ENCODE assay signal across 8 mouse cellular contexts in genomic region chr8:123478456-123479218, GRCm38 (mm10). TPM values are rescaled to one million over a fixed set of nuclear protein-coding genes. Genes with fewer than 3 reads are reported as not detected.
DNase-seq lines count a peak whose midpoint lies in the region; ATAC-seq and TF ChIP-seq lines count a peak whose summit lies in the region.

No protein-coding gene starts in this region.

- ATAC-seq in kidney, embryonic 16.5 days (ENCODE audit: low FRiP score, low TSS enrichment), result no peak
- peak; percentile 53 for ATAC-seq in erythroid progenitor cell, adult 5-6 weeks (replicated peaks; ENCODE audit: low FRiP score, poor library complexity, severe bottlenecking)
- ATAC-seq in limb, embryonic 14.5 days (ENCODE audit: low FRiP score, low read depth), result no peak
- ATAC-seq in megakaryocyte-erythroid progenitor cell, adult 5-6 weeks (replicated peaks; ENCODE audit: low FRiP score, low TSS enrichment, poor library complexity, severe bottlenecking), result no peak

- no peaks in the 10 kb centered on the region for H3K9me3 ChIP-seq in kidney, embryonic 16.5 days (ENCODE audit: low read length)
- H3K9me3 ChIP-seq in limb, embryonic 14.5 days (ENCODE audit: control insufficient read depth, low read length), result no peaks in the 10 kb centered on the region

- H3ac ChIP-seq in myocyte (ENCODE audit: control insufficient read depth, insufficient read length), result peak overlapping the region; percentile 34

- H3K36me3 ChIP-seq in kidney, embryonic 16.5 days (ENCODE audit: insufficient read depth, low read length), result peaks cover 12% of the 10 kb centered on the region; the same call in 1 of the 2 replicates
- peaks cover 29% of the 10 kb centered on the region for H3K36me3 ChIP-seq in limb, embryonic 14.5 days (ENCODE audit: control insufficient read depth, insufficient read depth, low read length)
- peaks cover 19% of the 10 kb centered on the region for H3K36me3 ChIP-seq in myocyte (ENCODE audit: control insufficient read depth, insufficient read depth)

- H3K79me2 ChIP-seq in myocyte (ENCODE audit: control insufficient read depth, insufficient read depth), result peaks cover 23% of the 10 kb centered on the region

- H3K4me3 ChIP-seq in kidney, embryonic 16.5 days (ENCODE audit: low read length), result peak overlapping the region; percentile 64
- H3K4me3 ChIP-seq in limb, embryonic 14.5 days (replicated peaks; ENCODE audit: low read length), result peak overlapping the region; percentile 90
- H3K4me3 ChIP-seq in myocyte, result peak overlapping the region; percentile 55

- no peak for DNase-seq in kidney, postnatal 25 days
- DNase-seq in ZHBTc4 (ENCODE audit: low read depth, low spot score), result peak; percentile 25
- peak; percentile 20 for DNase-seq in limb, embryonic 14.5 days (ENCODE audit: low spot score)
- no peak for DNase-seq in Muller cell, postnatal 12 days (ENCODE audit: inconsistent ontology term)

- peak overlapping the region; percentile 84 for H3K4me2 ChIP-seq in kidney, embryonic 16.5 days (replicated peaks; ENCODE audit: low read depth, low read length)
- H3K4me2 ChIP-seq in limb, embryonic 14.5 days (replicated peaks; ENCODE audit: low read depth, low read length, severe bottlenecking), result peak overlapping the region; percentile 81
- H3K4me2 ChIP-seq in myocyte (ENCODE audit: low read depth), result peak overlapping the region; percentile 88

- peak overlapping the region; percentile 95 for H3K27ac ChIP-seq in kidney, embryonic 16.5 days (ENCODE audit: low read length)
- peak overlapping the region; percentile 90; the same call in 1 of the 2 replicates for H3K27ac ChIP-seq in limb, embryonic 14.5 days (replicated peaks; ENCODE audit: low read depth, low read length)

- H3K4me1 ChIP-seq in kidney, embryonic 16.5 days (ENCODE audit: insufficient read depth, low read length), result peaks cover 13% of the 10 kb centered on the region
- peaks cover 10% of the 10 kb centered on the region for H3K4me1 ChIP-seq in limb, embryonic 14.5 days (ENCODE audit: control insufficient read depth, insufficient read depth, low read length)

- no peaks in the 10 kb centered on the region for H3K27me3 ChIP-seq in kidney, embryonic 16.5 days (ENCODE audit: insufficient read depth, low read length)
- H3K27me3 ChIP-seq in limb, embryonic 14.5 days (ENCODE audit: control insufficient read depth, insufficient read depth, low read length), result no peaks in the 10 kb centered on the region
- no peaks in the 10 kb centered on the region for H3K27me3 ChIP-seq in myocyte (ENCODE audit: control insufficient read depth, insufficient read depth, insufficient read length)

- H3K9ac ChIP-seq in kidney, embryonic 16.5 days (replicated peaks; ENCODE audit: low read length), result peak overlapping the region; percentile 86
- H3K9ac ChIP-seq in limb, embryonic 14.5 days (ENCODE audit: low read depth, low read length, severe bottlenecking), result peak overlapping the region; percentile 78

- WGBS in kidney, embryonic 16.5 days, result 32% methylated on average over 16 of the region's 16 CpGs
- WGBS in limb, embryonic 14.5 days, result 33% methylated on average over 16 of the region's 16 CpGs

- no peak for TF ChIP-seq POLR2A in limb, embryonic 14.5 days (IDR thresholded peaks at IDR 0.05; ENCODE audit: borderline replicate concordance, extremely low read depth, insufficient read depth, insufficient read length)
- TF ChIP-seq POLR2A in myocyte (IDR thresholded peaks at IDR 0.05; ENCODE audit: insufficient read length, low read depth), result no peak

TF ChIP-seq in myocyte, 11 proteins besides CTCF, POLR2A, EP300 and RAD21:
- TF ChIP-seq MYOD1 (IDR thresholded peaks at IDR 0.05; ENCODE audit: control insufficient read depth in 1 of 3, insufficient read length in 2 of 3, low read depth in 2 of 3) (no peak), TCF3 (IDR thresholded peaks at IDR 0.05; ENCODE audit: insufficient read length, low read depth) (no peak)

RNA-seq across cellular contexts. Expression of gene Afg3l1, which starts 0.9 kb away (rescaled TPM):
- polyA plus RNA-seq in kidney, embryonic 16.5 days (2015; fragmentation: Nextera tagmentation; extraction: Ambion mirVana), result 59.4 and 65.9 TPM in 2 replicates
- total RNA-seq in erythroid progenitor cell, adult 5-6 weeks (2015; ENCODE audit: low replicate concordance), result 8.6 and 13.4 TPM in 2 replicates
- 6.5 and 9.6 TPM in 2 replicates for total RNA-seq in erythroid progenitor cell, adult 5-6 weeks (2017; ENCODE audit: low replicate concordance)
- polyA plus RNA-seq in limb, embryonic 14.5 days (2012; rRNA removed), result 29.5 and 31.1 TPM in 2 replicates
- polyA plus RNA-seq in limb, embryonic 14.5 days (2014; fragmentation: Nextera tagmentation; extraction: Ambion mirVana), result 30.8 and 37.6 TPM in 2 replicates
- polyA plus RNA-seq in myocyte (2012; fragmentation: generic; extraction: Trizol), result 35.0 TPM
- 36.2 and 42.0 TPM in 2 replicates for total RNA-seq in megakaryocyte-erythroid progenitor cell, adult 5-6 weeks (2014; fragmentation: Nextera tagmentation)
- total RNA-seq in megakaryocyte-erythroid progenitor cell, adult 5-6 weeks (2017), result 19.7 and 20.7 TPM in 2 replicates

RNA-seq across cellular contexts. Expression of gene Dbndd1, which starts 36.6 kb away (rescaled TPM):
- 4.1 and 4.3 TPM in 2 replicates for polyA plus RNA-seq in kidney, embryonic 16.5 days (2015; fragmentation: Nextera tagmentation; extraction: Ambion mirVana)
- total RNA-seq in erythroid progenitor cell, adult 5-6 weeks (2015; ENCODE audit: low replicate concordance), result not detected in 2 replicates
- total RNA-seq in erythroid progenitor cell, adult 5-6 weeks (2017; ENCODE audit: low replicate concordance), result not detected in 2 replicates
- 8.3 and 10.4 TPM in 2 replicates for polyA plus RNA-seq in limb, embryonic 14.5 days (2012; rRNA removed)
- 10.3 and 12.6 TPM in 2 replicates for polyA plus RNA-seq in limb, embryonic 14.5 days (2014; fragmentation: Nextera tagmentation; extraction: Ambion mirVana)
- polyA plus RNA-seq in myocyte (2012; fragmentation: generic; extraction: Trizol), result 14.2 TPM
- not detected in 2 replicates for total RNA-seq in megakaryocyte-erythroid progenitor cell, adult 5-6 weeks (2014; fragmentation: Nextera tagmentation)
- total RNA-seq in megakaryocyte-erythroid progenitor cell, adult 5-6 weeks (2017), result not detected in 2 replicates

RNA-seq across cellular contexts. Expression of gene Gas8, which starts 40.0 kb away (rescaled TPM):
- 38.5 and 39.6 TPM in 2 replicates for polyA plus RNA-seq in kidney, embryonic 16.5 days (2015; fragmentation: Nextera tagmentation; extraction: Ambion mirVana)
- not detected in 2 replicates for total RNA-seq in erythroid progenitor cell, adult 5-6 weeks (2015; ENCODE audit: low replicate concordance)
- total RNA-seq in erythroid progenitor cell, adult 5-6 weeks (2017; ENCODE audit: low replicate concordance), result 0.23 and 1.3 TPM in 2 replicates
- 19.6 and 34.0 TPM in 2 replicates for polyA plus RNA-seq in limb, embryonic 14.5 days (2012; rRNA removed)
- polyA plus RNA-seq in limb, embryonic 14.5 days (2014; fragmentation: Nextera tagmentation; extraction: Ambion mirVana), result 30.9 and 36.4 TPM in 2 replicates
- polyA plus RNA-seq in myocyte (2012; fragmentation: generic; extraction: Trizol), result 25.6 TPM
- total RNA-seq in megakaryocyte-erythroid progenitor cell, adult 5-6 weeks (2014; fragmentation: Nextera tagmentation), result 1.5 and 4.5 TPM in 2 replicates
- total RNA-seq in megakaryocyte-erythroid progenitor cell, adult 5-6 weeks (2017), result 8.6 and 10.8 TPM in 2 replicates

RNA-seq across cellular contexts. Expression of gene Def8, which starts 55.3 kb away (rescaled TPM):
- polyA plus RNA-seq in kidney, embryonic 16.5 days (2015; fragmentation: Nextera tagmentation; extraction: Ambion mirVana), result 43.7 and 44.4 TPM in 2 replicates
- 8.8 and 15.1 TPM in 2 replicates for total RNA-seq in erythroid progenitor cell, adult 5-6 weeks (2015; ENCODE audit: low replicate concordance)
- 3.5 and 8.9 TPM in 2 replicates for total RNA-seq in erythroid progenitor cell, adult 5-6 weeks (2017; ENCODE audit: low replicate concordance)
- 37.1 and 49.2 TPM in 2 replicates for polyA plus RNA-seq in limb, embryonic 14.5 days (2012; rRNA removed)
- polyA plus RNA-seq in limb, embryonic 14.5 days (2014; fragmentation: Nextera tagmentation; extraction: Ambion mirVana), result 42.2 and 42.7 TPM in 2 replicates
- 19.6 TPM for polyA plus RNA-seq in myocyte (2012; fragmentation: generic; extraction: Trizol)
- total RNA-seq in megakaryocyte-erythroid progenitor cell, adult 5-6 weeks (2014; fragmentation: Nextera tagmentation), result 60.6 and 61.1 TPM in 2 replicates
- 33.5 and 45.9 TPM in 2 replicates for total RNA-seq in megakaryocyte-erythroid progenitor cell, adult 5-6 weeks (2017)

Comparison
In these comparisons a context has a peak if more than half of its experiments do, and no peak if none do; other contexts are left out.
1. DNase-seq: peak in ZHBTc4 (single experiment) and limb, embryonic 14.5 days (single experiment); none in kidney, postnatal 25 days (0 of 2) and Muller cell, postnatal 12 days (single experiment).
2. Peak in every context shown above with its lines, with median percentiles within 50 percentile points of each other: H3K4me2 ChIP-seq and H3K4me3 ChIP-seq.